Mouse (Mus musculus) forelimb bud, embryonic 11.5 days (tissue): ENCODE results near the gene Src.
"Not testable (repeated sequence)": the region's sequence is repeated elsewhere in the genome, so short reads cannot be mapped to it uniquely, and the experiment has no call there.

ENCODE experiments used
- DNase-seq: peaks from one replicate; pipeline ENCODE4 v3.0.0-alpha.2; 2012; ENCODE audit warnings: low read depth, low spot score

Src gene

DNA sequence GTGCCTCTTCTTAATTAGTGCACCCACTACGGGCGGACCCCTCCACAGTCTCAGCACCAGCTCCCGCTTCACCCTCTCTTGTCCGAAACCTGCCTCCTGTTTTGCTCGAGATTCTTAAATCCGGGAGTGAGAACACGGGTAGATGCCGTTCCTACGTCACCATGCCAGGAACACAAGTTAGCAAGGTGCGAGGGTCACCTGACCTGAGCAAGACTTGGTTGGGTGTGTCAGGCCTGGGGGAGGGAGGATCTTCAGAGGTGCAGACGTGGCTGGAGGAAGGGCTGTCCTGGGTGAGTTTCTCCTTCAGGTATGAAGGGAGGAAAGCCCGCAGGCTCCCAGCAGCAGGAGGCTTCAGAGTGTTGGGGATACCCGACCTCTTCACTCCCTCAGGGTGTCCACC lies at the start of gene Src:
Src (plus strand) TSS at position 239 of the 400 bp plus-strand sequence.
- no peak for DNase-seq

DNA sequence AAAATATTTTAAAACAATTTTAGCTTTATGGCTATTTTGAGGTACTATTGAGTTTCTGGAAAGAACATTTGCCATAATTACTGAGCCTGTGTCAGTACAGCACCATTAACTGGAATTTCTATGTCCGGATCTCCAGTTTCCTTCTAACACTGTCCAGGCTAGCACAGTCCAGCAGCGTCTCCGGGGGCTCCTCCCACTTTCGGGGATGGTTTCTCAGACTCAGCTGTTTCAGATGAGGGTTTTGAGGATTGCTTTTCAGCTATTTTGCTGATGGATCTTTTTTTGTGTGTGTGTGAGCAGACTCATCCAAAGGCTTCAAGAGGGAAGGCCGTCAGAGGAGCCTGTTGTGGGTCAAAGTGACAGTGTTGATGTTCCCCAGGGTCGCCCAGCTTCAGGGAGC lies 46.5 kb upstream of the Src start:
- no peak for DNase-seq

DNA sequence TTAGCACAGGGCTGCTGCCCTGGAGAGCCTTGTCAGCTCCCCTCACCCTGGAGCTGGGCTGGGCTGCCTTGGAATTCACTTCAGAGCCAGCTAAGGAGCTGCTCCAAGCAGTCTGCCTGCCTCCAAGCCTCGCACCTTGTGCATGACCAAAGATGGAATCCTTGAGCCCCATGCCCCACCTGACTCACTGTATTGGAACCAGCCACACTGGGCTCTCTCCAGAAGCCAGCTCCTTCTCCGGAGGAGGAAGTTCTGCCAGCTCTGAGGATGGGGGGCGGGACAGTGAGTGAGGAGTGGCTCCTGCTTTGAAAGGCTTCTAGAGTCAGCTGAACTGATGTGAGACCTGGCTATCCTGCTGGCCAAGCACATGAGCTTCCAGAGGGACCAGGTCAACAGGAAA lies 44.6 kb upstream of the Src start:
- no peak for DNase-seq

DNA sequence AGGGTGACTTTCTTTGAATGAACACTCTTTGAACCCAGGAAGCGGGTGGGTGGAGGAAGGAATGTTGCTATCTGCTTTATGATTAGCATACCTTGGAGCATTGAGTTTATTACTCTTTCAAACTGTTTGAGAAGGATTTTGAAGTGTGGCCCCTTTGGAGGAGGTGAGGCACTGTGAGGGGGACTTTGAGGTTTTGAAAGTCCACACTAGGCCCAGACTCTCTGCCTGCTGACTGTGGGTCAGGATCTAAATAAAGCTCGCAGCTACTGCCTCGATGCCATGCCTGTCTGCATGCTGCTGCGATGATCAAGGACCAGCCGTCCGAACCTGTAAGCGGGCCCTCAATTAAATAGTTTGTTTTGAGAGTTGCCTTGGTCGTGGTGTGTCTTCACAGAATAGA lies 43.2 kb upstream of the Src start:
- DNase-seq, result no peak

DNA sequence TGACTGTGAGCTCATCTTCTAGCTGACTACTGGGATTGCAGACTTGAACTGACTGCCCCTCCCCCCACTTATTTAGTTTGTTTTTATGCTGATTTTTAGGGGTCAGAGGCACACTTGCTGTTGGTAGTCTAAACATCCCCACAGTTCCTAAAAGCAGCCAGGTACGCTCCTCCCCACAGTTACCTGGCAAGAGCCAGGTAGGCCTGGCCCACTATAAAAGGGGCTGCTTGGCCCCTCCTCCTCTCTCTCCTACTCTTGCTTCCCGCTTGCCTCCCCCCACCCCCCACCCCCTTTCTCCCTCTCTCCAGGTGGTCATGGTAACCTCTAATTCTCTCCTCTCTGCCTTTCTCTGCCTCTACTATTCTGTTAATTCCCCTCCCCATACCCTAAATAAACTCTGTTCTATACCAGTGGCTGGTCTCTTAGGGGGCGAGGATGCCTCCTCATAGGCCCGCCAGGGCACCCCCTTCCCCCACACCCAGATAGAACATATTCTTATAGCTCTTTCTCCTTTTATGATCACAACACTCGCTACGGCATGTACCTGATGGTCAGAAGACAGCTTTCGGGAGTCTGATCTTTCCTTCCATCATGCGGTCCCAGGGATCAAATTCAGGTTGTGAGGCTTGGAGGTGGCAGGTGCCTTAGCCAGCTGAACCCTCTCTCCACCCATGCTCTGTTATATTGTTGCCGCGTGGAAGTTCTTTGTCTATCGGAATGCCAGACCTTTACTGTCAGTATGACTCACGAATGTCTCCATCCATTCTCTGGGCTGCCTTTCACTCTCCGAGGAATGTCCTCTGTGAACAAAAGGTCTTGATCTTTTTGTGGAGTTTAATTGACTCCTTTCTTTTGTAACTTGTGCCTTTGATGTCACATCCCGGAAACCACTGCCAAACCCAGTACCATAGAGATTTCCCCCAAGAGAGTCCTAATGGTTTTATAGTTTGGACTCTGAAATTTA lies 42.2 kb upstream of the Src start:
- peak; percentile 8 for DNase-seq

DNA sequence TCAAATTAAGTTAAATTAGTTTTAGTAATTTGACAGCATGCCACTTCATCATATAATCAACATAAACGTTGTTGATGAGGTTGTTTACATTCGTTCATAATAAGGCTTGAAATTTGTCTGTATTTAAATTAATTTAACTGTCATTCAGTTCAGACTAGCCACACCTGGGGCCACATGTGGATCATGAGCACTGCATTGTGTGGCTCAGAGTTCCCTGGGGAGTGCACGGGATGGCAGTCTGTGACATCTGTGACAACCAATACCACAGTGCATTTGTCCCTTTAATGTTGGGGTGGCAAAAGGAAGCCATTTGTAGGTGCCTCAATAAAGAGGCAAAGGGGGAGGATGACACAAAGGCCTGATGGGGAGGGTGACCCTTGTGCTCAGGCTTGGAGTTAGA lies 41.2 kb upstream of the Src start:
- DNase-seq, result no peak

DNA sequence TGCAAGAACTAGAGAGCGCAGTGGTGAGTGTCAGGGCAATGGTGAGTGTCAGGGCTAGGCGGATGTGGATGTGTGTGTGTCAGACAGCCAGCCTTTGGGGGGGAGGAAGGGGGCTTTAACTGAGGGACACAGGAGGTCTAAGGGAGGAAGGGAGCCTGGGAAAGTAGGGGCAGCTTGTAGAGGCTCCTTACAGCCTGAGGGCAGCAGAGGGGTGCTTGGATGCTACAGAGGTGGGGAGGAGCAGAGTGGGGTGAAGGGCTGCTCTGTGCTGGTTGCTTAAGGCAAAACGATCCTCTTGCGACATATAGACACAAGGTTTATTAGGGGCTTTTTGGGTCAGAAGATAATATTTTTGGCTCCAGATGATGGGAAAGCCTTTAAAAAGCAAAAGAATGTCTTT lies 33.4 kb upstream of the Src start:
- DNase-seq, result no peak

DNA sequence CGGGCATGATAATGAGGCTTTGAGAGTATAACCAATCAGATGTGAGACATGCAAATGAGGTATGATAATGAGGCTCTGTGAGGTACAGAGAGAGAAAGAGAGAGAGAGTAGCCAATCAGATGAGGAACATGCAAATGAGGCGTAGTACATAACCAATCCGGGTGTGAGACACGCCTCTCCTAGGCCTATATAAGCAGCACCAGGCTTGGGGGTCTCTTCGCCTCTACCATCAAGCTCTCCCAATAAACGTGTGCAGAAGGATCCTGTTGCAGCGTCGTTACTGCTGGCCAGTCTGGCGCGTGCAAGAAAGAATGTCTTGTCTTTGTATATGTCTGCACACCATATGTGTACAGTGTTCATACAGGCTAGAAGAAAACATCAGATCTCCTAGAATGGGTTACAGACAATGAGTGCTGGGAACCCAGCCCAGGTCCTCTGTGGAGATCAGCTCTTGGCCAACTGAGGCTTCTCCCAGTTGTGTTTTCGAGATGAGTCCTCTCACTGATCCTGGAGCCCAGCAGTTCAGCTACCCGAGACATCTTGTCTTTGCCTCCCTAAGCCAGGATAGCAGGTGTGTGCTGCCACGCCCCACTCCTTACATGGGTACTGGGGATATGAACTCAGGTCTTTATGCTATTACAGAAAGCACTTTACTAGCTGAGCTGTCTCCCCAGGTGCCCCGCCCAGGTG lies 29.2 kb upstream of the Src start:
- not testable (repeated sequence) for DNase-seq

DNA sequence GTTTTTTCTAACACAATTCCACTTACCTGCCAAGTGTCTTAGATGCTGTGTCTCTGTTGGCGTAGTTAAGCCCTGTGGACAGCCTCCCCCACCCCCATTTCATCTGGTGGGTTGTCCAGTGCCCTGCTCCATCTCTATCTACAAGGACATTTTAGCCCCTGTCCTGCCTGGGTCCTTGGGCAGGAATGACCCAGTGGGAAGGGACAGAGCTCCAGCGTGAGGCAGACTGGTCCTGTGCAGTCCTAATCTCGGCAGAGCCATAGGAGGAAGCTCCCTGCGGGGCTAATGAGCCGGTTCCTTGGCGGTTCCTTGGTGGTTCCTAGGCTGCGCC lies 28.7 kb upstream of the Src start:
- DNase-seq, result no peak

DNA sequence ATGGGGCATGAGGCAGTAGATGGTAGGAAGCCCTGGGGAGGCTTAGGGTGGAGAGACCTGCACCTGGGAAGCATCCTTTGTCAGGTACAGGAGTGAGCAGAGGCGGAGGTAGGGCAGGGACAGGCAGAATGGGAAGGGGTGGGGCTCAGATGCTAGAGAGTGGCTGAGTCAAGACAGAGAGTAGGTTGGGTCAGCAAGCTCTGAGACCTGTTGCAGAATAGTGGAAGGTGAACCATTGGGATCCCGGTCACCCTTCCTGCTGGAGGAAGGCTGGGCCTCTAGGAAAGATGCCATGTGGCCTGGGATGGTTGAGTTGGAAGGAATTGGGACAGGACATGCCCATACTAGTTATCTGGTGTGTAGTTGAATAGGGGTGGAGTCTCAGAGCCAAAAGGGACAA lies 25.9 kb upstream of the Src start:
- no peak for DNase-seq

DNA sequence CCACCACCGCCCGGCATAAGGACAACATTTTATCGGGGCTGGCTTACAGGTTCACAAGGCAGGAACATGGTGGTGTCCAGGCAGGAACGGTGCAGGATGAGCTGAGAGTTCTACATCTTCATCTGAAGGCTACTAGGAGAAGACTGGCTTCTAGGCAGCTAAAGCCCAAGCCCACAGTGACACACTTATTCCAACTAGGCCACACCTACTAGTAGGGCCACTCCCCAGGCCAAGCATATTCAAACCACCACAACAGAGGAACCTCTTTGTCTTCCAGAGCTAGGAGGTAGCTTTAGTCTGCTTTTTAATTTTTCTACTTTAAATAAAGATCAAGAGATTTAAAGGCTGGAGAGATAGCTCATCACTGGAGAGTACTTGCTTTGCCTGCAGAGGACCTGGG lies 24.7 kb upstream of the Src start:
- DNase-seq, result no peak

DNA sequence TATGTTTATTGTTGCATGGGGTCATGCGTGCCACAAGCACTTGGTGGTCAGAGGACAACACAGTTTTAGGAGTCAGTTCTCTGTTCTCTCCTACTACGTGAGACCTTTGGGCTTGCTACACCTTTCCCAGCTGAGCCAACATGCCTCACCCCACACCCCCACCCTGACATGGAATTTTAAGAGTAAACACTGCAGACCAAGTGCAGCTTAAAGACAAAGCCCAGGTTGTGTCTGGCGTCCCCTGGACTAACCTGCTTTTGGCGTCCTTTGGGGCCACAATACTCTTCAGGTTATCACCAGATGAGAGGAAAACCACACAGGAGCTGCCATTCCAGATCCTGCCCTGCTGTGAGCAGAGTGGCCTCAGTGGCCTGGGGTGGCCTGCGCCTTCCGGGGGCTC lies 23.4 kb upstream of the Src start:
- DNase-seq, result no peak

DNA sequence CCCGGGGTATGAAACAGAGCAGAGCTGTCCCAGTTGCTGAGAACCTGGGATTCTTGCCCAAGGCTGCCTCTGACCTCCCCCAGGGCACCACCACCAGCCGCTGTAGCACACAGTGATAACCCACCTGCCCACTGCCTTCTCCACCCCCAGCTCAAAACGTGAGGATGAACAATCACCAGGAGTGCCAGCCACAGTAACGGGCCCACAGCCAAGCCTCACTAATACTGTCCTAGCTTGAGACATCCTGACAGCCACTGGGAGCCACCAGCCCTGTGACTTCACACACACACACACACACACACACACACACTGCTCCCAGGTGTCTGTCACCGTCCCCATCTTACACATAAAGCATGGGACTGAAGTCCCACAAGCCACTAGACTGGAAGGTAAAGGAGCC lies 22.9 kb upstream of the Src start:
- DNase-seq, result no peak

DNA sequence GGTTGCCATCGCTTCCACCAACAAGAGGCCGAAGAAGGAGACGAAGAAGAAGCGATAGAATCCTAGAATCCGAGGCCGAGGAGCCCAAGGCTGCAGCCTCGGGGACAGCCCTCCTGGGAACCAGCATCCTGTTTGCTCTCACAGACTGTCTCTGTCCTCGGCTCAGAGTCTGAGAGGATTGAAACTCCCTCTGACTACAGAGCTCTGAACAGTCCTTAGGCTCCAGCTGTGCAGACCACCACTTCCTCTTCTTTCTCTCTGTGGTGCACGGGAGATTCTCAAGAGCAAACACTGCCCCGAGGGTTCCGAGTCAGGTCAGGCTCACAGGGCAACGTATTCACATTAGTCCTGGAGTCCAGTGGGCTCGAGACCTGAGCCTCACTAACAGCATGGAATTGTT lies 22.3 kb upstream of the Src start:
- DNase-seq, result no peak

DNA sequence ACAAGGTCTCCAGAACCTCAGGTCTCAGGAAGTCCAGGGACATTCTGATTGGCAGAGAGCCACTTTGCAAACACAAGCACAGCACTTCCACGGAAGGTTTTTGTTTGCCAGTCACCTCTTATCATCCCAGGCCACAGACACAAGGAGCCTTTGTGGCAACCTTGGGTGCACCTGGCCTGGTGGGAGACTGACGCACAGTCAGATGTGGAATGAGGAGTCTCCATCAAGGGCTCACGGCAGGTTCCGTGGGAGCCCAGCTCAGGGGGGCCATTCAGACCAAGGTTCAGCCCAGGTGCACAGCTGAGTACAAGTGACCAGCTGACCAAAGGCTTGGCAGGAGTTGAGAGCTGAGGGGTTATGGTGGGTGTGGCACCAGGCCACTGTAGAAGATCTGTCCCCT lies 20.9 kb upstream of the Src start:
- DNase-seq, result no peak

DNA sequence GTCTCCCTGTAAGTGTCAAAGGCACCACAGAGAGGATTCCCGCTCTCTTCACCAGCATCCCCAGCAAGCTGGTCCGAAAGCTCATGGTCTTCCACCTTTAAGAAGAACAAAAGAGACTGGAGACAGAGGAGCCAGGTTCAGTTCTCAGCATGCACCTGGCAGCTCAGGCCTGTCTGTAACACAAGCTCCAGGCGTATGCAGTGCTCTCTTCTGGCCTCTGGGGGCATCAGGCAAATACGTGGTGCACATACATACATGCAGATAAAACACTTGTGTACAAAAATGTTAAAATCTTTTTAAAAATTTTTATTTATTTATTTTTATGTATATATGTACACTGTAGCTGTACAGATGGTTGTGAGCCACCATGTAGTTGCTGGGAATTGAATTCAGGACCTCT lies 19.7 kb upstream of the Src start:
- no peak for DNase-seq

DNA sequence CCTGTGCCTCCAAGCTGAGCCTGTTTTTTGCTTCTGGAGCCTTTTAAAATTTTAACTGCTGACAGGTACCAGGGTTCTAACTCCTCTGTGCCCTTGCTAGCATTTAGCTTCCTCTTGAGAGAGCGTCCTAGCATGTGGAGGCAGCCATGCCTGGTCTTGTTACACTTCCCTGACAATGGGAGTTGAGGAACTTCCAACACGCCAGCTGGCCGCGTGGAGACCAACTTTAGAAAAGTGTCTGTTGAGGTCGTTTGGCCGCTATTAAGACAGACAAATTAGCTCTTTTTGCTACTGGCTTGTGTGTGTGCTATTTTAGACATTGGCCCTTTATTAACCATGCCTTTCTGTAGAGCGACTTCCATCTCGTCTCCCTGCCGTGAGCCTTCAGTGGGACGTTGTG lies 18.4 kb upstream of the Src start:
- no peak for DNase-seq

DNA sequence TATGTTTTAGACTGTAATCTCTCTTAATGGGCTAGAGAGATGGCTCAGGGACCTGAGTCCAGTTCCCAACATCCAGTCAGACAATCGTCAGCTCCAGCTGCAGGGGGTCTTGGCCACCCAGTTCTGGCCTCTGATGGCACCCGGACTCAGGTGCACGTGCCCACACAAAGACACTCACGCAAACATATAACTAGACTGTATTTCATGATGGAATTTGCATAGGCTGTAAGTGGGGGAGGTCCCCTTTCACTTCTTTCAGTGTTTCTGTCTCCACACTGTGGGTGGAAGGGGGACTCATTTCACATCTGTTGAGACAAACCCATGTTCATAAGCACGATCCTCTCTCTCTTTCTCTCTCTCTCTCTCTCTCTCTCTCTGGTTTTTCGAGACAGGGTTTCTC lies 17.8 kb upstream of the Src start:
- no peak for DNase-seq

DNA sequence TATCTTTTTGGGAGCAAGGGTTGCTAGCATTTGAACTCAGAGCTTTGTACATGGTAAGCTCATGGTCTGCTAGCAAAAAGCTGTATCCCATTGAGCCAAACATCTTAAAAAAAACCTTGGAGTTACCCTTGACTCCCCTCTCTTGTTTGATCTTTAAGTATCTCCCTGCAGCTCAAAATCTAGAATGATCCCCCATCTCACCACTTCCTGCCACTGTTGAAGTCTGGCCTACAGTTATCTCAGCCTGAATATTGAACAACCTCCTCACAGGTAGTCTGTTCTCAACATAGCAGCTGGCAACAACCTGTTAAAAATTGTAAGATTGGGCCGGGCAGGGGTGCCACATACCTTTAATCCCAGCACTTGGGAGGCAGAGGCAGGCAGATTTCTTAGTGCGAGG lies 17.0 kb upstream of the Src start:
- no peak for DNase-seq

DNA sequence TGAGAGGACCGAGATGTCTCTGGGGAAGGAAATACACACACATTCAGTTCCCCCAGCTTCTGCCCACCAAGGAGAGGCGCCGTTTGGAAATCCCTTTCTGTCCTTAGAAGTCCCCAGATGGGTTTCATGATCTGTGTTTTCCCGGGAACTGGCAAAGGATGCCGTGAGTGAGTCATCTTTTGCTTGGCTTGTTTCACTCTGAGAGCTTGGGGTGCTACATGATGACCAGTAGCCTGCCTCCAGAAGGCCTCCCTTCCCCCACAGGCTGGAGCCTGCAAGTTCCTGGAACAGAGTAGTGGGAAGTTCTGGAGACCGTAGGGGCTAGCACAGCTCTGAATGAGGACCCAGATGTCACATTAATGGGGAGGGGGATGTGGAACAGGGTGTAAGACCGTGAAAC lies 10.6 kb upstream of the Src start:
- DNase-seq, result no peak

DNA sequence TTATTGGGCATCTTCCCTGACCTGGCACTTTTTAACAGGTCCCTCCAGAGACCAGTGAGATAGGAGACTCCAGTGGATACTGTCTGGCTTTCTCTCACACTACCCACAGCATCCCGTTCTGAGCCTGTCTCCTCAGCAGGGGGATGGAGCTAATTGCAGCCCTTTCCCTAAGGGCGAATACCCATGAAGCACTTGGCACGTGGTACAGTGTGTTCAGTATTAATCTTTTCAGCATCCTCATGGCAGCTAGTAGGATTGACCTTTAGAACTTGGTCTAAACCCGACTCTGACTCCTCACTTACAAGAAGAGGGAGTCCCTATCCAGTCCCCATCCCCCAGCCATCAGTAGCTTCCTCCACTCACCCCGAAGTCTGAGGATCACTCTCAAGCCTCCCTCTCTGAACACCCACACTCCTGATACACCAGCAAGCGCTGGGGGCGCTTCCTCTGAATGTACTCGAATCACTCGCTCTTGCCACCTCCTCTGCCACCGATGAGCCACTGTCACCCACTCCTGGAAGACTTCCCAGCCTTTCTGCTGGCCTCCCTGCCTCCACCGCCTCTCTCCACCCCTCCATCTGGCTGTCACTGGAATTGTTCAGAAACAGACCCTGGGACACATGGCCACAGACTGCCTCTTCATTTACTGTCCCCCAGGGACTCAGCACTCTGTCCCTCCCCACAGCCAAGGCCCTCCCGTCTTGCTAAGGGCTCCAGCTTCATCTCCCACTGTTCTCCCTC lies 8.3 kb upstream of the Src start:
- DNase-seq, result no peak

DNA sequence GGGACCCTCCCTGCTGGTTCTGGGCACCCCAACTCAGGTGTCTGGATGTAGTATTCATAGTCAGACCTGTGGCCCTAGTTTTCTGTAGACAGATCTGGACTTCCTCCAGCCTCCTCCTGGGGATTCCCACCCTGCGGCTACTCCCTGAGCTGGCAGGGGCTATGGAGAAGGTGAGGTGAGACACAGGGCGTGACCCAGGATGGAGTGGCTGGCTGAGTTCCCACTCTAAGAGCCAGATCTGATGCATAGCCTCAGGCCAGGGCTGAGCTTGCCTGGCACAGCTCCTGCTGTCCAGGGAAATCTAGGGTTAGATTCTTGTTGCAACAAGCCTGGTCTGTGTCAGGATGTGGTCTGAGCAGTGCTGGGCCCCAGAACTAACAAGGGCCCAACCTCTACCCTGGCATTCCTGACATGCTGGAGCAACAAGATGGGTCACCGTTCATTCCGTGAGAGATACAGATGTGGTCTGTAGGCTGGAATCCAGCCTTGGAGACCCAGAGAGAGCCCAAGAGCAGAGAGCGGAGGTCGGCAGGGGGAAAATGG lies 7.0 kb upstream of the Src start:
- no peak for DNase-seq
